Mouse (Mus musculus) lung, postnatal 25 days (tissue): ENCODE results near the gene Enthd1.

Source experiments
- DNase-seq: peaks from one replicate; pipeline ENCODE4 v3.0.0; 2022; ENCODE audit warnings: low spot score

The Enthd1 gene

DNA sequence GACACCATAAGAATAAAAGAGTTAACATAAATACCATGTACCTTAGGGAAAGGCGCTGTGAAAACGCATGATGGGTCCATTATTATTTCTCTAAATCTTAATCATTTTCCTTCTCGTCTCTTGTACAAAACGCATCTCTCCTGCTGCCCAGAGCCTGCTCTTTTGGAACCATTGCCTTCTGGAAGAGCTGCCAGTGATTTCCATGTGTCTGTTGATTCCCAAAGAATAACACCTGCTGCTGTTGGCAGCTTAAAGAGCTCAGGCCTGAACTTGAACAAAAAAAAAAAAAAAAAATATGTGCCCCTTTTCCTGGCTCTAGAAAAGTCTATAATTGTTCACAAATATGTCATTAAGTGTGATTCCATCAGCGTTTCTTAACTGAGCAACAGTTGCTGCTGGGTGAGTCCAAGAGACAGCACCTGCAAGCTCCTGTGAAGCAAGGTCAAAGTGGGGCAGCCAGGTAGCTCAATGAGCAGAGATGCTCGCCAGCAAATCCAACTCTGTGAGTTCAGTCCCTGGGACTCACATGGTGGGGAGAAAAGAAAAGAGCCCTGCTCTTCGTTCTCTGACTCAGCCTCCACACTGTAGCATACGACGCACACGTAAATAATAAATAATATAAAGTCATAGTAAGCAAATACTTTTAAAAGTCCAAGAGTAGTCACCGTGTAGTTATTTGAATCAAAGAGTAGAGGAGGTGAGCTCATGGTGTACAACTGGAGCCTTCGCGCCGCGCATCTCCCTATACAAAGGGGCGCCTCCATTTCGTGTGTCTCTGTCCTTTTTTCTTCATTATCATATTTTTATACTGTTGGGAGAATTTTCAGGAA lies 9.5 kb upstream of the Enthd1 start:
- no peak for DNase-seq

DNA sequence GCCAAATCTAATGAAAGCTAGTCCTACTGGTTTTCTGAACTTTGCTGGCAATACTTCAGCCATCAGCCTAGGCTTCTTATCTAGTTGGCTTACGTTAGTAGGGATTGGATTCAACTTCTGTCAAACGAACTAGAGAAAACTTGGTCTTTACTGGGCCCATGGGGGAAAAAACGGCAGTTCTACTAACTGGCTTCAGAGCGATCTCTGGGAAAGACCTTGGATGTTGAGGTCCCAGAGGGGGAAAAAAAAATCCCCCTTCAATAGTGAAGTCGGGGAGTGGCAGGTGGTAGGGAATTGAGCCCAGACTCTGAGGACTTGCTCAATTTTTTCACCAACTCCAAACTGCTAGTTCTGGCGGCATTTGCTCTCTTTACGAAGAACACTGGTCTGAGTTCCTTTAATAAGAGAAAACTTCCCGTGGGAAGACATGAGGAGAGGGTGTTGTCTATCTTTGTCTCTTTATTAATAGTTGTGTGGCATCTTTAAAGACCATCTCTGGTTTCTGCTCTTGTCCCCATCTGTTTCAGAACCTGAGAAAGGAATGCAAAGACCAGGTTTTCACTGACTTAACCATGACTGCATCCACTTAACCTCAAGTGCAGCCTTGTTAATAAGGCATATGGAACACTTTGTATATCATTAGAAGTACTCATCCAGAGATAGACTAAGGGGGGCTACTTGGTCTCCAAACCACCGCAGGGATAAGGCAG lies 8.0 kb upstream of the Enthd1 start:
- no peak for DNase-seq

DNA sequence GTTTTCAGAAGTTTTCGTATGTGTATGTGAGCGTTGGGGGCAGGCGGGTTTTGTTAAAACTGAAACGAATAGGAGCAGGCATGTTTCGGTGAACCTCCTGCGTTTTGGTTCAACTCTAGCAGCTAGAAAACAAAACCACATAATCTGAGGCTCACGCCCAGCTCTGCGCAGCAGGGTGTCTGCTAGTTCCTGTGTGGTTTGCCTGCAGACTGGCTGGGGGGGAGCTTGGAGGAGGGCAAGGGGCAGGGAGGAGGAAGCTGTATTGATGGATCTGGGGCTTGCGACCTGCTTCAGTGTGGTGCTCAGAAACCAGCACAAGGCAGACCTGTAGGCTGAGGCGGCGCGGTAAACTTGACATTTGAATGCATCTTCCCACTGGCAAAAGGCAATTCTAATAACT lies 7.3 kb upstream of the Enthd1 start, which contains the start of gene Grap2:
Grap2 (plus strand) TSS at position 304 of the 400 bp plus-strand sequence.
- peak; percentile 75 for DNase-seq

DNA sequence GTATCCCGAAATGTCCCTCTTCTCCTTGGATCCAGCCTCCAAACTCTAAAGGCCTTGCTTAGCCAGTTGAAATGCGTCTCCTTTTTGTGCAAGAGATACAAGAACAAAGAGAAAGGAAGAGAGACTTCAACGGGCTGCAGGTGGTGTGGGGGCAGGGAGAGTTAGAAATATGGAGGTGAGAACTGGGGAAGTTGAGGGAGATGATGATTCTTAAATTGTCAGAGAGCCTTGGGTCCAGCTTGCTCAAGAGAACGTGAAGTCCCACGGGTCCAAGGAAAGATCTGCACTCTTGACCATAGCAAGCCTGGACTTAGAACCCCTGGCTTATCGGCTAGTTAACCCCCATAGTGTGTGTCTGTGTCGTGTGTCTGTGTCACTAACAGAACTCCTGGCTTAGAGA lies 6.7 kb upstream of the Enthd1 start:
- no peak for DNase-seq

DNA sequence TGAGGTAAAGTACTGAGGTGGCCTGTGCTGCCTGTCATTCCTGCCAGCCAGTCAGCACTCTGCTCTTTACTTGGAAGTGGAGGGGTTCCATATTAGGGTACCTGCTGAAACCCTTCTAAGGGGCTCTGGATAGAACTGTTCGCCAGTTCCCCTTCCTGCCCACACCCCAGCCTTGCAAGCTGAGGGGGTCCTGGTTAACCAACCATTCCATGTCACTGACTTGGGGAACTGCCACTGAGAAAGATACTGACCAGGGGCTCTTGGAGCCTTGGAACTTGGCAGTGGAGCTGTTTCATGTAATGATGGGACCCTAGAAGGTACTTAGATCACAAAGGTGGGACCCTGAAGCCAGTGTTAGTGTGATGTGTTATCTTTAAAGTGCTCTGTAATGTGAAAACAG lies 5.3 kb upstream of the Enthd1 start:
- DNase-seq: no peak

DNA sequence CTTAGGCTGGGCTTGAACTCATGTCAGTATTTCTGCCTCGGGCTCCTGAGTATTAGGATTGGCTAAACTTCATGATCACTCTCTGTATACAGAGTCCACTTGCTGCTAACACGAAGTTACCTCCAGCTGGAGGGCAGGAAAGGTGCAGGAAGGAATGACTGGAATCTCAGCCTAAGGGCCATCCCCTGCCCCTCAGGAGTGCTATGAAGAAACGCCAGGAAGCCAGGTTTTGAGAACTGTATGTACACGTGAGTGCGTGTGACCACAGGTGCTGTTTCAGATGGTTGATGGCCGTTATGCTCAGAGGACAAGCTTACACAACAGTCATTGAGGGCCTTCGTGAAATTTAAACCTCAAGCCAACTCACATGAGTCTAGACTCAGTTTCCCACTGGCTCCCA lies 4.2 kb upstream of the Enthd1 start:
- DNase-seq: no peak

DNA sequence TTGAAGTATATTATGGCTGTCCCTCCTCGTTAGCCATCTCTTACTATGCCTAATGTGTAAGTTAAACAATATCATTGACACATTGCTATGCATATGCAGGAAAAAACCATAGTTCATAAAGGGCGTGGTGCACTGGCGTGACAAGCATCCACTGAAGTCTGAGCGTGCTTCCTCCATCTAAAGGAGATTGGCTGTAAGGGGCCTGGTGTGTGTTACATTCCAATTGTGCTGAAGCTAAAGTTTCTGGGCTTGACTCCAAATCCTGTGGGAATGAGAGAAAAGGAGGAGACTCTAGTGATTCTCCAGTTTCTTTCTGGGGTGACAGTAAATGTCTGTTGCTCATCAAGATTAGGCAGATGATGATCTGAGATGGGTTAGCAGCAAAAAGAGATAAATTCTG lies 2.8 kb upstream of the Enthd1 start:
- DNase-seq: no peak

DNA sequence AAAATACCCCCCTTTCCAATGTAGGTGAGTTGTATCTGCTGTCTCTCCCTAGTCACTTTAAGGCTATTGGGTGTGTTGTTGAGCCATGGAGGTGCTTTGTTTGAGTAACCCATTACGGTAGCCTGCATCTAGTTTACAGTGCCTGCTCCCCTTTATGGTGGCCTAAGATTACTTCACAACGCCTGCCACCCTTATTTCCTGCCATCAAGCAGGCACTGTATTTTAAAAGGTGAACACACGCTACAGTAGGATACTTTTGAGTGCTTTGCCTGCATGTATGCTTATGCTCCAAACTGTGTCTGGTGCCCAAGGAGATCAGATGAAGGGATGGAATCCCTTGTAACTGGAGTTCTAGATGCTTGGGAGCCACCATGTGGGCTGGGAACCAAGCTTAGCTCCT lies 2.2 kb upstream of the Enthd1 start:
- no peak for DNase-seq

DNA sequence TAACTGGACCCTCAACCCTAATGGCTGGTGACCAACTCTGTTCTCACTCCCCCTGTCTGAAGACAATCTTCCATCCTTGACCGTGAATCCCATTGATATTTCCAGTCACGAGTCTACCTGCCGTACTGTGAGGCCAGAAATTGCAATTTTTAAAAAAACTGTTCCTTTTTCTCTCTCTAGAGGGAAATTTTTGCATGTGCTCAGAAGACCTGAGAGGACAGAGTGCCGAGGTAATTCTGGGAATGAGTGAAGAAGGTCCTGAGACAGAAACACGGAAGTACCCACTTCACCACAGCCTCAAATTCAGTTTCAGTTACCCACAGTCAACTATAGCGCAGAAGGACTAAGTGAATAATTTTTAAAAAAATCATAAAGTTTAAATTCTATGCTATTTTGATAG lies 1.7 kb upstream of the Enthd1 start:
- DNase-seq: no peak

DNA sequence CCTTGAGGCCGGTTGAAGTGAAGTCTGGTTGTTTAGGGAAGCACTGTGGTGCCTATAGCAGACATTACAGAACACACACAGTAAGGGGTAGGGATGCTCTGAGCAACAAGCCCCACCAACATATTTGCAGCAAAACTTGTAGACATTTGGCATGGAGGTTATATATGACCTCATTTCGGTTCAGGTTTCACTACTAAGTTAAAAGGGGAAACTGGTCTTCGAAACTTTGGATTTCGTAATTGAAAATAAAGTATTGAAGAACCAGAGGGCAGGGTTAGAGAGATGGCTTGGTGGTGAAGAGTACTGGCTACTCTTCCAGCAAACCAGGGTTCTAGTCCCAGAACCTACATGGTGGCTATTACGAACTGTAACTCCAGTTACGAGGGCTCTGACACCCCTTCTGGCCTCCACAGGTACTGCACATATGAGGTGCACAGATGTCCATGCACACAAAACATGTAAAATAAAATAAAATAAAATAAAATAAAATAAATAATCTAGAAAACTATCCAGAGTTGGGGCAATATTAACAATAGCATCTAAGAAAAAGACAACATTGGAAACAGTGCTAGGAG lies 1.2 kb downstream of the Enthd1 start:
- DNase-seq: no peak

DNA sequence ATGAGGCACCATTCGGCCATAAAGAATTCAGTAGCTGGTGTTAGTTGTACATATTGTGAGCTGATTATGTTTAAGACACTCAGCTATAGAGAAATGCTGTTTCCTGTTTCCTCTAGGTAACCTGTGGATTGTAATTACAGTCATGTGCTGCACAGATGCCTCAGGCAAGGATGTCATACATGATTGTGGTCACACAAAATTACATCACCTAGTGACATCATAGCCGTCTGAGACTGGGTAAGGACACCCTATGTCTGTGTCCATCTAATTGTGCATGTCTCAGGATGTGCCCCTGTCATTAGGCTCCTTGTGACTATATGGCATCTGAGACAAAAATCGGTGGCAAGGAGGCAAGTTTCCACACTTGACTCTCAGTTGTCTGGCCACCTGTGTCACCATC lies 2.5 kb downstream of the Enthd1 start:
- DNase-seq: no peak

DNA sequence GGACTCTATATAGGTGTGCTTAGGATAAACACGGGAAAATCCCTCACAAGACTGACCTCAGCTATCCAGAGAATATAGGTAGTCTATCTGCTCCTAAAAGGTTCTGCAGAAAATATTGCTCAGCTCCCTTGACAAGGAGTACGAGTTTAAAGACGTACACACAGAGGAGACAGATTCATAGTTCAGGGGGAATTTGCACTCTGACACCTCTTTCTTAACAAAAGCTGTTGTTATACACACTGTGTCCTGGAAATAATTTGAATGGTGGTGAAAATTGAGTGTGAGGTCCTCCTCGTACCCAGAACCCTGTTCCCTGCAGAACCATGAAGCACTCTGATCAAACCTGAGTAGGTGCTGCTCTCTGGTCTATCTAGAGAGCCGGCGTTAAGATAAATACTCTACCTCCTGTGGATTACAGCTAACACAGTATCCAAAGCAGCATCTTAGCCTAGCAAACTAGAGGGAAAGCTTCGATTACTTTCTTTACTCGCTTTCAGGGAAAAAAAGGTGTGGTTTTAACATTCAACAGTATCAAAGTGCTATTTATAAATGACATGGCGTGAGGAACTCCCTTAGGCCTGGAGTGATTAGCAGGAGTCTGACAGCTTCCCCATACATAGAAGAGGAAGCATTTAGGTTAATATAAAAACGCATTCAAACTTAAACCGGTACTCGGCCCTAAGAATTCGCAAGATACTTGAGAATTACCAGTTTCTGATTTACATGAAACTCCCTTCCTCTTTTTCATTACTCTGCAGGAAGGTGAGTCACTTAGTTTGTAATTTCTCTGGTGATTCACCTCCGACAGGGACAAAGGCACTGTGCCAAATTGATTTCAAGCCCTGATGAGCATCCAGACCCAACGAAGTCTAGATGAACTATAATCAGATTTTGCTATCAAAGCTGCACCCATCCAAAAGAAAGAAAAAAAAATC lies 4.0 kb downstream of the Enthd1 start:
- DNase-seq: peak; percentile 32

DNA sequence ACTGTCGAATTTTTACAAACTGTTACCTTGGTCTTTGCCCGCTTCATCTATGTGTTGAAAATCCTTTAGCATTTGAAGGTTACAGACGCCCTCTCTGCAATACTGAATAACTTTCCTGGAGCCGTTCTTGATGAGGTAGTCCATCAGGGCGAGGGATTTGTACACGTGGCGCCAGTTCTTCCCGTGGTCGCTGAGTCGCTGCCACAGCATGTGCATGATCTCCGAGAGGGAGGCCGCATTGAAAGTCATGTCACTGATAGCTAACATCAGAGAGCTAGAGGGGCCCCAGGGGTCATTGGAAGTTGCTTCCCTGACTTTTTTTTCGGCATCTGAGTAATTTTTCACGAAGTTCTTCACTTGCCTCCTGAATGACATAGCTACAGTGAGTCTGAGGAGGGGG lies 5.0 kb downstream of the Enthd1 start:
- no peak for DNase-seq

DNA sequence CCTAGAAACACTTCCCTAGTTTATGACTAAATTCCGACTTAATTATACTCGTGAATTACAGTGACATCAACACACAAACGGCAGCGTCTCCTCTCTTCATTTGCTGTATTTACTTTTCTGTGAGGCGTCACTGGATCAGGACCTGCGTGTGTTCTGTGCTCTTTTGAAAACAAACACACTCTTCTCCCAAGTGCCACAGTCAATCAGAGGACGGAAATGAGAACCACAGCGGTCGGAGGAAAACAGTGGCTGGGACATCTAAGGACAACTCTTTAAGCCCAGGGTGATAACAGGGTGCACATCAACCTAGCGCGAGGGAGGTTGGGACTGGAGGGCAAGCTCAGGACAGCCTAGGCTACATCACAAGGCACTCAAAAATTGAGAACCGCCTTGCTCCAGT lies 5.4 kb downstream of the Enthd1 start:
- no peak for DNase-seq

DNA sequence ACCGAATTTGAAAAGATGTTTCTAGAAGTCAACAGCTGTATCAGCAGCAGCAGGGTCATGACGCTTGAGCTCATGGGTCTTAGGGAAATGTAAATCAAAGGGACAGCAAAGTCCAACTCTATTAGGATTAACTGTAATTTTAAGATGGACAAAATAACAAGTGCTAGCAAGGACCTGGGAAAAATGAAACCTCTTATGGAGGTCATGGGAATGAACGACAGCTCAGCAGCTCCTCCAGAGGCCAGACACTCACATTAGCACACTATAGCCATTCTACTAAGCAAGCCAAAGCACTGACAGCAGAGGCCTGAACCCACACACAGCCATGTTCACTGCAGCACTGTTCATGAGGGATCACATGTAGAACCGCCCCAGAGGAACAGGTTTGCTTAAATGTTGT lies 7.2 kb downstream of the Enthd1 start:
- no peak for DNase-seq

DNA sequence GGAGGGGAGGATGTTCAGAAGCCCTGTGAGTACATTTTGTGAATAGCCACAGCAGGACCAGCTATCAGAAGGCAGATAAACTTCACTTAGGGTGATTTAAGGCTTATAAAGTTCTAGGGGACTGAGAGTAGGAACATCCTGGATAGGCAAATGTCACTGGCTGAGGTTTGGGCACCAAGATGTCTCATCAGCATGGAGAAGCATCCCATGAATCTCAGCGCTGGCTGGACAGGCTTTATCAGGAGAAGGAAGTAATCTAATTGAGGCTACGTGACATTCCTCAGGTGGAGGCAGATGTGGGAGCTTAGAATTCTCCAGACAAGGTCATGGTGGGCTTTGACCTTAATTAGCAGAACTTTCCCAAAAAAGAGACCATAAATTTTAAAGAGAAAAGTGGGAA lies 8.9 kb downstream of the Enthd1 start:
- no peak for DNase-seq

DNA sequence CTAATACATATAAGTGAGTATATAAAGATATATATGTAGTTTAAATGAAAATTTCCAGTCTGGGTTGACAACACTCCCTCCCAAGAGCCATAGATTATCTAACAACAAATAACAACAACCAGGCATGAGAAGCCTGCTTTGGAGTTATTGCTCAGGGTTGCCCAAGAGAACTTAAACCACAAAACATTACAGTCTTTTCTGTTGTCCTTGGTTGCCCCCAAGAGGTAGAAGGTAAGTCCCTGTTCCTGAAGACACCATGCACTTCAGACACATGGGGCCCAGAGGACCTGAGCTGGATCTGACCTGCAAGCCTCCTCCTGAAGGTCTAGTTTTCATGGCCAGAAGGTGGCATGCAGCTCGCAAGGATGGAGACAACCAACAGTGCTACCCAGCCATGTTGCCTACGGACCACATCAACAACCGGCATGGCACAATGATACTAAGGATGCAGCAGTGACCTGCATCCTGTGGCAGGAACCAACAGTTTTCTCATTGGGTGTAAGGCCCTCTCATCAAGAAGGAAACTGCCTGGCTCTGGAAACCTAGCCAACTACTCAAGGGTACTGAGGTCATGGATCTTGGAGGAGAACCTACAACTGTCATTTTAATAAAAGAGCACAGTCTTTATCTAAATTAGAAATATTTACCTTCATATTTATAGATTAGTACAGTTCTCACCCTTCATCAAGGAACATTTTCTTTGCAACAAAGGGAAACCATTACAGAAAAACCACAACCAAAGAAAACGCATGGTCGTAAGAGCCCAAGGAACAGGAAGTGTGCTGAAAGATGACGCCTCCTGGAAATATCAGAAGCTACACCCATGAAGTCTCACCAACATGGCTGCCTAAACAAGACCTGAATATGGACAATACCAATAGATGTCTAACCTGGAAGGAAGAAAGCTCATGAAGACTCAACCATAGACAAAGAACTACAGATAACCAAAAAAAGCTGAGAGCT lies 9.8 kb downstream of the Enthd1 start:
- no peak for DNase-seq

DNA sequence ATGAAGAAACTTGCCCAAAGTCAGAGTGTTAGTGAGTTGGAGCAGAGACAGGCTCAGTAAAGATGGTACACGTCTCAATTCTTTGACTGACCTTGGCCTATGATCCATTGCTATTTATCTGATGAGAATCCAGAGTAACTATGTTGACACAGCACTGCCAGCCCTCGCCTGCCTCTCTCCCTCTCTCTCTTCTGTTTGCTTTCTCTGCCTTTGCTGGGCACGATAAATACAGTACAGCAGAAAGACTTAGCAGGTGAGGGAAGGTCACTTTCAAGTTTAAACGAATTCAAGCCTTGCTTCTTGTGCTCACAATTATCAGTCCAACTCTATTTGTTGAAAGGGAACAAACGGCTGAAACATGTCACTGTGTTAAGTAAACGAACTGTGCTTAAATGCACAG lies 19.5 kb downstream of the Enthd1 start:
- DNase-seq: no peak

DNA sequence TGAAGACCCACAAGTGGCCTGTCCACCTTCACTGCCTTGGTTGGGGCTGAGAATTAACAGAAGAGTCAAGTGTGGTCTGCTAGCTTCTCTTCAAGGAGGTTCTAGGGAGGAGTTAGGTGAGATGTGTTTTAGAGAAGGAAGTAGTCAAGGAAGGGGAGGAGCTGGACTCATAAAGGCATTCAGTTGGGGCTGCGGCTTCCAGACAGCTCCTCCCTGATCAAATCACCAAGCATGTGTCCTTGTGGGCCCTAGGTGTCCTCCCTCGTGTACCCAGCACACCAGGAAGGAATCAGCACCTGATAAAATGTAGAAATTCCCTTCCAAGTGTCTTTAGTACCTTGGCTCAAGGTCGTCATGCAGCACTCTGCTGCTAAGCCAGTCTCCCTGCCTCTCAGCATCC lies 20.8 kb downstream of the Enthd1 start:
- no peak for DNase-seq

DNA sequence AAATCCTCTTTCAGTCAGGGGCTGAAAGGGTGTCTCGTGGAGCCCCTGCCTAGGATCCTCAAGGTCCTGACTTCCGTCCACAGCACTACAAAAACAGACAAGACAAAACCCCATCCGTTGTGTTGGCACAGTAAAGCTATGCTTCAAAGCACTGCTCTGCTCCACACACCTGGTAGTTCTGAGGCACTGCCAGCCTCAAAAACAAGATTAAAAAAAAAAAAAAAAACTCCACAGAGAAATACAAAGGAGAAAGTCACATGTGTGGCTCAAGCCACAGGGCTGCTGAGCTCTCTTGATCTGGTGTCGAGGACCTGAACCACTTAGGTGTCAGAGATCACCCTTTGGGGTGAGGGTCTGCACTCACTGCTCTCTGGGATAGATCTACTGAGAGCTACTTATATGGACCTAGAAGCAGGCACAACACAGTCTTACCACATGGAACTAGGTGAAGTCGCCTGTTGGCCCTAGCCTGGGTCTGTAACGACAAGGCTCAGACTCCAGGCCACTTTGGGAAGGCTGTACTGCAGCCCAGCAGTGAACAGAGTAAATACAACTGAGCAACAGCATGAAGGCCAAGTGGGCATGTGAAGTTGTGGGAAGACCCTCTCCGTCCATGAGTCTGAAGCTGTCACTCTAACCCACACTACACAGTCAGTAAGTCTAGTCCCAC lies 26.1 kb downstream of the Enthd1 start:
- DNase-seq: peak; percentile 18
